8 mouse cellular contexts compared by ENCODE assay signal in the genomic region with DNA sequence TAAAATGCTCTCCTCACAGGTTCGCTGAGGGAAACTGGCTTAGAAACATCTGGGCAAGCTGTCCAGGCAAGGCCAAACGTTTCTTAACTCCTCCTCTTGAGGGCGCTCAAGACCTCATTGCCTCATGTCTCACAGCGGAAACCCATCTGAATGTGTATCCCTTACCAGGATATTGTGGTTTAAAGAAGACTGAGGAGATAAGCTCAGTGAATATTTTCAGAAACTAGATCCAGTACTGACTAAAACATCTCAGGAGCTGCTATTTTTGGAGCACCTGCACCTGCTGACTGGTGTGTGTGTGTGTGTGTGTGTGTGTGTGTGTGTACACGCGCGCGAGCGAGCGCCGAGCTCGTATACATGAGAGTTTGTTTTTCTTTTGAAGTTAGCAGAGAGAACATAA. TPM values are rescaled to one million over a fixed set of nuclear protein-coding genes. Genes with fewer than 3 reads are reported as not detected.
A peak's percentile ranks its signal among the peaks of the same experiment; 100 is the strongest.
DNase-seq lines count a peak whose midpoint lies in the region; ATAC-seq and TF ChIP-seq lines count a peak whose summit lies in the region.

No protein-coding gene starts in this region.

- no peaks in the 10 kb centered on the region for H3K27me3 ChIP-seq in heart, adult 2 months (ENCODE audit: control insufficient read depth, insufficient read depth, low read length)
- H3K27me3 ChIP-seq in heart, embryonic 11.5 days (ENCODE audit: control insufficient read depth, insufficient read depth, low read length): no peaks in the 10 kb centered on the region
- H3K27me3 ChIP-seq in forebrain, embryonic 12.5 days: no peaks in the 10 kb centered on the region

- peak; percentile 29 to 54 for DNase-seq in heart, adult 2 months
- DNase-seq in ES-CJ7 (ENCODE audit: low read depth, low spot score): peak; percentile 81
- DNase-seq in lung, postnatal 36 days: peak; percentile 79
- DNase-seq in urinary bladder, postnatal 25 days (ENCODE audit: low spot score): no peak
- no peak for DNase-seq in frontal cortex, postnatal 25 days (ENCODE audit: low spot score in 2 of 2)

- H3K9me3 ChIP-seq in heart, embryonic 11.5 days (replicated peaks; ENCODE audit: control insufficient read depth, low read length): no peaks in the 10 kb centered on the region
- H3K9me3 ChIP-seq in forebrain, embryonic 12.5 days: no peaks in the 10 kb centered on the region

- no peak overlapping the region for H3K27ac ChIP-seq in heart, adult 2 months
- H3K27ac ChIP-seq in heart, embryonic 11.5 days (ENCODE audit: low read depth, low read length): no peak overlapping the region
- H3K27ac ChIP-seq in embryonic fibroblast, embryonic 13.5 days (ENCODE audit: insufficient read depth, low read length): no peak overlapping the region
- H3K27ac ChIP-seq in forebrain, embryonic 12.5 days: no peak overlapping the region

- H3K4me2 ChIP-seq in heart, embryonic 11.5 days: no peak overlapping the region
- H3K4me2 ChIP-seq in forebrain, embryonic 12.5 days: no peak overlapping the region

- peaks cover 1% of the 10 kb centered on the region; the same call in 1 of the 2 replicates for H3K4me1 ChIP-seq in heart, adult 2 months (ENCODE audit: control insufficient read depth, insufficient read depth, low read length)
- no peaks in the 10 kb centered on the region for H3K4me1 ChIP-seq in heart, embryonic 11.5 days (ENCODE audit: control insufficient read depth, insufficient read depth, low read length)
- no peaks in the 10 kb centered on the region for H3K4me1 ChIP-seq in embryonic fibroblast, embryonic 13.5 days (ENCODE audit: control insufficient read depth, insufficient read depth, low read length)
- H3K4me1 ChIP-seq in forebrain, embryonic 12.5 days: peaks cover 16% of the 10 kb centered on the region

- TF ChIP-seq CTCF in heart, adult 2 months (IDR thresholded peaks at IDR 0.05): peak; percentile 59
- TF ChIP-seq CTCF in embryonic fibroblast, embryonic 13.5 days (IDR thresholded peaks at IDR 0.05; ENCODE audit: borderline replicate concordance, insufficient read depth, low read length): peak; percentile 20; the same call in 1 of the 2 replicates

- no peaks in the 10 kb centered on the region; the same call in 1 of the 2 replicates for H3K36me3 ChIP-seq in heart, adult 2 months (ENCODE audit: control insufficient read depth, insufficient read depth, low read length)
- no peaks in the 10 kb centered on the region for H3K36me3 ChIP-seq in heart, embryonic 11.5 days (ENCODE audit: control insufficient read depth, insufficient read depth, low read length)
- no peaks in the 10 kb centered on the region for H3K36me3 ChIP-seq in forebrain, embryonic 12.5 days (replicated peaks)

- no peak overlapping the region for H3K4me3 ChIP-seq in heart, adult 2 months
- no peak overlapping the region for H3K4me3 ChIP-seq in heart, embryonic 11.5 days (ENCODE audit: low read depth, low read length)
- H3K4me3 ChIP-seq in embryonic fibroblast, embryonic 13.5 days (ENCODE audit: insufficient read depth, low read length): no peak overlapping the region
- no peak overlapping the region for H3K4me3 ChIP-seq in forebrain, embryonic 12.5 days (replicated peaks)

- no peak overlapping the region for H3K9ac ChIP-seq in heart, adult 2 months (ENCODE audit: low read depth, low read length)
- no peak overlapping the region for H3K9ac ChIP-seq in heart, embryonic 11.5 days (ENCODE audit: low read depth, low read length)
- H3K9ac ChIP-seq in forebrain, embryonic 12.5 days: no peak overlapping the region

- ATAC-seq in heart, embryonic 11.5 days (replicated peaks; ENCODE audit: insufficient number of reproducible peaks, low FRiP score, low TSS enrichment): no peak
- ATAC-seq in forebrain, embryonic 12.5 days (ENCODE audit: low FRiP score): no peak

- 83% methylated on average over 12 of the region's 12 CpGs for WGBS in heart, adult 2 months
- WGBS in heart, embryonic 11.5 days (ENCODE audit: insufficient replicate concordance): 76% methylated on average over 12 of the region's 12 CpGs
- 83% methylated on average over 12 of the region's 12 CpGs for WGBS in forebrain, embryonic 12.5 days

- no peaks in the 10 kb centered on the region for H3K79me2 ChIP-seq in heart, adult 2 months (replicated peaks; ENCODE audit: control insufficient read depth, insufficient read depth, low read length)

- no peak for TF ChIP-seq POLR2A in heart, adult 2 months (IDR thresholded peaks at IDR 0.05; ENCODE audit: insufficient read depth, low read depth, low read length)
- TF ChIP-seq POLR2A in embryonic fibroblast, embryonic 13.5 days (IDR thresholded peaks at IDR 0.05; ENCODE audit: low read depth, low read length): no peak

- no peak for TF ChIP-seq EP300 in heart, adult 2 months (IDR thresholded peaks at IDR 0.05; ENCODE audit: insufficient read depth, low read depth, low read length)

- intact Hi-C loops in heart, adult 2 months (cut with DNase I): no loop called here

RNA-seq across cellular contexts. Expression of a gene that starts 19.7 kb away (rescaled TPM):
- 10 to 100 TPM; 16.3 to 17.2 TPM for total RNA-seq in heart, adult 2 months (2021)
- 9.6 and 15.6 TPM in 2 replicates for polyA plus RNA-seq in heart, adult 2 months (2012; rRNA removed)
- polyA plus RNA-seq in heart, embryonic 11.5 days (2014; fragmentation: Nextera tagmentation; extraction: Ambion mirVana): 4.0 and 4.5 TPM in 2 replicates
- polyA plus RNA-seq in embryonic fibroblast, embryonic 13.5 days (2011; ENCODE audit: insufficient read length, low read depth, missing spikeins): 14.3 and 25.0 TPM in 2 replicates
- polyA plus RNA-seq in forebrain, embryonic 12.5 days (2016; fragmentation: Nextera tagmentation; extraction: Ambion mirVana): 9.4 and 10.3 TPM in 2 replicates

Comparison
In these comparisons a context has a peak if more than half of its experiments do, and no peak if none do; other contexts are left out.
1. DNase-seq: peak in heart, adult 2 months (2 of 2), ES-CJ7 (single experiment) and lung, postnatal 36 days (single experiment); none in urinary bladder, postnatal 25 days (single experiment) and frontal cortex, postnatal 25 days (0 of 2).